Mouse (Mus musculus) heart, postnatal 36 days (tissue): ENCODE data around the gene Adam10. TPM values are rescaled to one million over a fixed set of nuclear protein-coding genes. Genes with fewer than 3 reads are reported as not detected.

Experiments used
- microRNA-seq, 2 experiments: library from miRNA; unstranded; fragments of <30 nt; microRNA quantifications; one replicate each; pipeline ENCODE4 v1.2.0; 2021; ENCODE audit warnings: borderline number of aligned reads in 2 of 2
- total RNA-seq, 2 experiments: library from RNA; stranded (reverse); gene quantifications; 2 replicates each; pipeline ENCODE4 v1.2.3; 2021

The Adam10 gene
- total RNA-seq, 2 experiments from 2014 or later, result 36.6 to 42.8 TPM

Small RNA genes within 50 kb of the gene (microRNA-seq; reads per million reads assigned to microRNA genes)
- gene Gm25149, result 0 reads per million in 2 experiments

Other genes with a start within 250 kb of the Adam10 start
- 10 to 100 TPM; 19.6 to 20.5 TPM for gene Rnf111, start 175.3 kb upstream of the Adam10 start, total RNA-seq
- 10 to 100 TPM; 20.9 to 23.2 TPM for gene Sltm, start 136.2 kb upstream of the Adam10 start, total RNA-seq
- under 1 TPM; 0.27 to 0.31 TPM for gene Gm10642, start 22.7 kb upstream of the Adam10 start, total RNA-seq
- gene Mindy2, start 21.8 kb upstream of the Adam10 start, total RNA-seq, result 10 to 100 TPM; 32.7 to 34.8 TPM